Comparison of ENCODE assay signal across 9 mouse cellular contexts in the genomic region with DNA sequence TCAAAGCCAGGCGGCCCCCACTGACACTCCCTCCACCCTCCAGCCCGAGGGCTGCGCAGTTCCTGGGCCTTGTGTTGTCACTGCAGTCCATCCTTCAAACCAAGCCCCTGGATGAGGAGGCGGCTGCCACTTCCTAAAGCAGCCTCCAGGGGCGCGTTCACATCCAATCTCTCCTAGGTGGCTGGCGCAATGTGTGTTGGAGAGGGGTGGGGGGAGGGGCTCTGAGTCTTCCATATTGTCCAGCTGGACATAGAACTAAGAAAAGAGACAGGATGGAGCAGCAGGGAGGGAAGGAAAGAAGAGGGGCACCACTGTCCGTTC. TPM values are rescaled to one million over a fixed set of nuclear protein-coding genes. Genes with fewer than 3 reads are reported as not detected.
DNase-seq lines count a peak whose midpoint lies in the region; ATAC-seq and TF ChIP-seq lines count a peak whose summit lies in the region.
"Had no signal": no experiment of that assay in that cellular context is flagged by ENCODE, and none has a peak within 500 bp of the region (broad histone marks: within the 10 kb centered on the region; RNA-seq: fewer than 3 reads in every experiment).

No protein-coding gene starts in this region.

- no peak for DNase-seq in heart, adult 2 months
- DNase-seq in heart, adult 9 months (ENCODE audit: low spot score in 2 of 2) = no peak
- no peak for DNase-seq in gastrocnemius, adult 18-20 months (ENCODE audit: low spot score)
- DNase-seq in urinary bladder, postnatal 25 days (ENCODE audit: low spot score) = no peak

- no peaks in the 10 kb centered on the region for H3K9me3 ChIP-seq in ES-Bruce4 (replicated peaks; ENCODE audit: control insufficient read depth, insufficient read depth, low read length, poor library complexity, severe bottlenecking)
- H3K9me3 ChIP-seq in embryonic facial prominence, embryonic 15.5 days (replicated peaks) = no peaks in the 10 kb centered on the region
- H3K9me3 ChIP-seq in limb, embryonic 13.5 days = no peaks in the 10 kb centered on the region
- H3K9me3 ChIP-seq in neural tube, embryonic 14.5 days (ENCODE audit: control insufficient read depth, low read length) = no peaks in the 10 kb centered on the region

- no peaks in the 10 kb centered on the region for H3K27me3 ChIP-seq in heart, adult 2 months (ENCODE audit: control insufficient read depth, insufficient read depth, low read length)
- H3K27me3 ChIP-seq in ES-Bruce4 (ENCODE audit: control insufficient read depth, insufficient read depth, low read length, poor library complexity, severe bottlenecking) = no peaks in the 10 kb centered on the region
- H3K27me3 ChIP-seq in embryonic facial prominence, embryonic 15.5 days = peaks cover 3% of the 10 kb centered on the region; the same call in 1 of the 2 replicates
- 0 out of 2 replicates have a peak, but pooled peaks cover 4% of the 10 kb centered on the region for H3K27me3 ChIP-seq in limb, embryonic 13.5 days
- no peaks in the 10 kb centered on the region for H3K27me3 ChIP-seq in neural tube, embryonic 14.5 days (ENCODE audit: control insufficient read depth, insufficient read depth, low read length)
- H3K27me3 ChIP-seq: Patski had no signal

- H3K36me3 ChIP-seq in heart, adult 2 months (ENCODE audit: control insufficient read depth, insufficient read depth, low read length) = no peaks in the 10 kb centered on the region
- H3K36me3 ChIP-seq in ES-Bruce4 (ENCODE audit: control insufficient read depth, insufficient read depth, low read length, poor library complexity, severe bottlenecking) = no peaks in the 10 kb centered on the region
- no peaks in the 10 kb centered on the region for H3K36me3 ChIP-seq in embryonic facial prominence, embryonic 15.5 days
- no peaks in the 10 kb centered on the region for H3K36me3 ChIP-seq in limb, embryonic 13.5 days
- H3K36me3 ChIP-seq in neural tube, embryonic 14.5 days (ENCODE audit: control insufficient read depth, insufficient read depth, low read length) = no peaks in the 10 kb centered on the region

- no peak overlapping the region for H3K9ac ChIP-seq in heart, adult 2 months (ENCODE audit: low read depth, low read length)
- H3K9ac ChIP-seq in ES-Bruce4 (ENCODE audit: low read depth, poor library complexity, severe bottlenecking) = peak overlapping the region; percentile 49
- H3K9ac ChIP-seq in embryonic facial prominence, embryonic 15.5 days = no peak overlapping the region
- H3K9ac ChIP-seq in limb, embryonic 13.5 days = no peak overlapping the region
- H3K9ac ChIP-seq in neural tube, embryonic 14.5 days (replicated peaks; ENCODE audit: low read depth, low read length) = no peak overlapping the region; the same call in 1 of the 2 replicates

- no peak overlapping the region for H3K4me3 ChIP-seq in heart, adult 2 months
- no peak overlapping the region for H3K4me3 ChIP-seq in ES-Bruce4 (ENCODE audit: low read depth, low read length)
- H3K4me3 ChIP-seq in embryonic facial prominence, embryonic 15.5 days (replicated peaks) = no peak overlapping the region
- no peak overlapping the region for H3K4me3 ChIP-seq in limb, embryonic 13.5 days
- no peak overlapping the region for H3K4me3 ChIP-seq in neural tube, embryonic 14.5 days (ENCODE audit: low read depth, low read length)

- intact Hi-C loops in heart, adult 2 months (cut with DNase I) = no loop called here

- H3K4me2 ChIP-seq in embryonic facial prominence, embryonic 15.5 days (replicated peaks) = no peak overlapping the region
- H3K4me2 ChIP-seq in limb, embryonic 13.5 days (replicated peaks) = peak overlapping the region; percentile 42
- H3K4me2 ChIP-seq in neural tube, embryonic 14.5 days (ENCODE audit: low read depth, low read length) = no peak overlapping the region

- TF ChIP-seq CTCF in heart, adult 2 months (IDR thresholded peaks at IDR 0.05) = peak; percentile 49
- TF ChIP-seq CTCF in ES-Bruce4 (IDR thresholded peaks at IDR 0.05; ENCODE audit: low read depth, low read length) = peak; percentile 54

- no peaks in the 10 kb centered on the region for H3K4me1 ChIP-seq in heart, adult 2 months (ENCODE audit: control insufficient read depth, insufficient read depth, low read length)
- H3K4me1 ChIP-seq in ES-Bruce4 (ENCODE audit: control insufficient read depth, insufficient read depth, low read length) = peaks cover 9% of the 10 kb centered on the region
- H3K4me1 ChIP-seq in embryonic facial prominence, embryonic 15.5 days = peaks cover 36% of the 10 kb centered on the region
- peaks cover 33% of the 10 kb centered on the region for H3K4me1 ChIP-seq in limb, embryonic 13.5 days
- 0 out of 2 replicates have a peak, but pooled peaks cover 4% of the 10 kb centered on the region for H3K4me1 ChIP-seq in neural tube, embryonic 14.5 days (ENCODE audit: control insufficient read depth, insufficient read depth, low read length)

- H3K79me2 ChIP-seq in heart, adult 2 months (replicated peaks; ENCODE audit: control insufficient read depth, insufficient read depth, low read length) = no peaks in the 10 kb centered on the region

- no peak overlapping the region for H3K27ac ChIP-seq in heart, adult 2 months
- H3K27ac ChIP-seq in ES-Bruce4 (ENCODE audit: insufficient read depth, low read length) = peak overlapping the region; percentile 19; the same call in 1 of the 2 replicates
- peak overlapping the region; percentile 58; the same call in 1 of the 2 replicates for H3K27ac ChIP-seq in embryonic facial prominence, embryonic 15.5 days (replicated peaks)
- H3K27ac ChIP-seq in limb, embryonic 13.5 days = no peak overlapping the region
- no peak overlapping the region for H3K27ac ChIP-seq in neural tube, embryonic 14.5 days (ENCODE audit: low read depth, low read length)

- WGBS in heart, adult 2 months = 27% methylated on average over 8 of the region's 8 CpGs
- WGBS in embryonic facial prominence, embryonic 15.5 days = 8% methylated on average over 8 of the region's 8 CpGs
- 10% methylated on average over 8 of the region's 8 CpGs for WGBS in limb, embryonic 13.5 days
- WGBS in neural tube, embryonic 14.5 days = 2% methylated on average over 8 of the region's 8 CpGs

- TF ChIP-seq POLR2A in heart, adult 2 months (IDR thresholded peaks at IDR 0.05; ENCODE audit: insufficient read depth, low read depth, low read length) = no peak
- no peak for TF ChIP-seq POLR2A in ES-Bruce4 (IDR thresholded peaks at IDR 0.05; ENCODE audit: insufficient read depth, low read length)

- TF ChIP-seq EP300 in heart, adult 2 months (IDR thresholded peaks at IDR 0.05; ENCODE audit: insufficient read depth, low read depth, low read length) = no peak
- peak; percentile 57; the same call in 1 of the 2 replicates for TF ChIP-seq EP300 in ES-Bruce4 (IDR thresholded peaks at IDR 0.05; ENCODE audit: insufficient read depth, low read depth, low read length)

- peak; percentile 27; the same call in 1 of the 2 replicates for ATAC-seq in embryonic facial prominence, embryonic 15.5 days (ENCODE audit: insufficient number of reproducible peaks, low FRiP score, low TSS enrichment, low read depth)
- no peak for ATAC-seq in limb, embryonic 13.5 days (ENCODE audit: low FRiP score, low read depth)
- peak; percentile 68; the same call in 1 of the 2 replicates for ATAC-seq in neural tube, embryonic 14.5 days (ENCODE audit: low read depth)
- ATAC-seq: Patski had no signal

RNA-seq across cellular contexts. Expression of a gene that starts 9.1 kb away (rescaled TPM):
- total RNA-seq in heart, adult 2 months (2021) = under 1 TPM; 0.26 to 0.30 TPM
- polyA plus RNA-seq in heart, adult 2 months (2012; rRNA removed) = 0.20 and 0.29 TPM in 2 replicates
- polyA plus RNA-seq in ES-Bruce4 (2011; ENCODE audit: insufficient read depth, insufficient read length, low read depth, missing spikeins) = 7.7 and 8.7 TPM in 2 replicates
- 9.0 and 10.9 TPM in 2 replicates for polyA plus RNA-seq in embryonic facial prominence, embryonic 15.5 days (2015; fragmentation: Nextera tagmentation; extraction: Ambion mirVana)
- 2.2 and 2.3 TPM in 2 replicates for polyA plus RNA-seq in limb, embryonic 13.5 days (2015; fragmentation: Nextera tagmentation; extraction: Ambion mirVana)
- polyA plus RNA-seq in neural tube, embryonic 14.5 days (2014; fragmentation: Nextera tagmentation; extraction: Ambion mirVana) = 0.15 and 0.23 TPM in 2 replicates
- total RNA-seq in gastrocnemius, adult 18-20 months (2021) = 1 to 10 TPM in 1 of 2 experiments, under 1 TPM in 1; 0.57 to 1.1 TPM
- polyA plus RNA-seq: Patski had no signal

RNA-seq across cellular contexts. Expression of a gene that starts 21.7 kb away (rescaled TPM):
- 10 to 100 TPM; 10.6 to 11.3 TPM for total RNA-seq in heart, adult 2 months (2021)
- polyA plus RNA-seq in heart, adult 2 months (2012; rRNA removed) = 10.5 and 11.7 TPM in 2 replicates
- polyA plus RNA-seq in ES-Bruce4 (2011; ENCODE audit: insufficient read depth, insufficient read length, low read depth, missing spikeins) = not detected in 2 replicates
- polyA plus RNA-seq in embryonic facial prominence, embryonic 15.5 days (2015; fragmentation: Nextera tagmentation; extraction: Ambion mirVana) = 13.0 and 16.2 TPM in 2 replicates
- polyA plus RNA-seq in limb, embryonic 13.5 days (2015; fragmentation: Nextera tagmentation; extraction: Ambion mirVana) = 6.8 and 7.0 TPM in 2 replicates
- polyA plus RNA-seq in neural tube, embryonic 14.5 days (2014; fragmentation: Nextera tagmentation; extraction: Ambion mirVana) = 4.7 and 11.7 TPM in 2 replicates
- 1 to 10 TPM; 2.0 to 2.7 TPM for total RNA-seq in gastrocnemius, adult 18-20 months (2021)

RNA-seq across cellular contexts. Expression of a gene that starts 45.8 kb away (rescaled TPM):
- not detected for total RNA-seq in heart, adult 2 months (2021)
- 0.09 TPM in 1 of 2 replicates, not detected in the other for polyA plus RNA-seq in heart, adult 2 months (2012; rRNA removed)
- polyA plus RNA-seq in ES-Bruce4 (2011; ENCODE audit: insufficient read depth, insufficient read length, low read depth, missing spikeins) = 0.35 TPM in 1 of 2 replicates, not detected in the other
- 0.12 and 0.15 TPM in 2 replicates for polyA plus RNA-seq in embryonic facial prominence, embryonic 15.5 days (2015; fragmentation: Nextera tagmentation; extraction: Ambion mirVana)
- polyA plus RNA-seq in limb, embryonic 13.5 days (2015; fragmentation: Nextera tagmentation; extraction: Ambion mirVana) = 0.08 TPM in 1 of 2 replicates, not detected in the other
- not detected in 2 replicates for polyA plus RNA-seq in neural tube, embryonic 14.5 days (2014; fragmentation: Nextera tagmentation; extraction: Ambion mirVana)
- total RNA-seq in gastrocnemius, adult 18-20 months (2021) = not detected
- polyA plus RNA-seq: Patski had no signal

Comparison
In these comparisons a context has a peak if more than half of its experiments do, and no peak if none do; other contexts are left out.
1. H3K27ac ChIP-seq: peak in ES-Bruce4 (single experiment) and embryonic facial prominence, embryonic 15.5 days (single experiment); none in heart, adult 2 months (single experiment), limb, embryonic 13.5 days (single experiment) and neural tube, embryonic 14.5 days (single experiment).